In the genomic region with DNA sequence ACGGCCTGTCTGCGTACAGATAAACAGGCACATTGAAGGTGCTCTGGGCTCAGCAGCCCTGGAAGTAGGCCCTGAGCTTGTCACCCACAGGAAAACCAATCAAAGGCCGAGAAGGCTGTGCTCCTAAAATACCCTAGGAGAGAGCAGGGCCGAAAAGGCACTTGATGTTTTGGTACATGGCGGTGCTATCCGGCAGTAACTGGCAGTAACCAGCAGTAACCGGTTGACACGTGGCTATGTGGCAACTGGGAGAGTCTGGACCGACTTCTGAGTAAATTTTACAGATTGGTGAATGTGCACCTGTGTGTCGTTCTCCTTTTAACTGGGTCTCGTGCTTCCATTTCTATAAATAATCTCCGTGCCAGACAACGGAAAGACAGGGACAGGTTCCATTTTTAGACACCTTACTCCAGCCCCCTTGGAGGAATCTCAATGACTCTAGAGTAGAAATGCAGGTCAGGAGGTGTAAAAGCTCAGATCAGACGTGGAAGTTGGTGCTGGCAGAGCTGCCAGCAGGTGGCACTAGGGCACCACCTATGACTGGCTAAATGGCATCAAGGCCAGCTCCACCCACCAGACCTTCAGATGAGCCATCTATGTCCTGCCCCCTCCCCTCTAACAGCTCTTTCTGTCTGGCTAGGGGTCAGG, we compare ENCODE assay signal across 8 mouse cellular contexts.
DNase-seq lines count a peak whose midpoint lies in the region; ATAC-seq and TF ChIP-seq lines count a peak whose summit lies in the region.

No protein-coding gene starts in this region.

- H3K4me3 ChIP-seq in hindbrain, embryonic 15.5 days = no peak overlapping the region
- no peak overlapping the region for H3K4me3 ChIP-seq in limb, embryonic 11.5 days (ENCODE audit: low read depth, low read length)
- H3K4me3 ChIP-seq in neural tube, embryonic 12.5 days = no peak overlapping the region

- in situ Hi-C loops in Patski (cut with MboI; ENCODE audit: low pct_unique_long_range_greater_than_20kb) = loop anchor here (5.0 to 10.0 kb wide), 2 partner anchors 390 to 483 kb away; partner anchors contain the start of gene Hrg

- H3K9ac ChIP-seq in hindbrain, embryonic 15.5 days = no peak overlapping the region
- no peak overlapping the region for H3K9ac ChIP-seq in limb, embryonic 11.5 days (ENCODE audit: low read length)
- no peak overlapping the region for H3K9ac ChIP-seq in neural tube, embryonic 12.5 days

- WGBS in hindbrain, embryonic 15.5 days = 64% methylated on average over 14 of the region's 14 CpGs
- WGBS in limb, embryonic 11.5 days = 65% methylated on average over 14 of the region's 14 CpGs
- WGBS in neural tube, embryonic 12.5 days = 60% methylated on average over 14 of the region's 14 CpGs

- no peaks in the 10 kb centered on the region for H3K9me3 ChIP-seq in hindbrain, embryonic 15.5 days
- H3K9me3 ChIP-seq in limb, embryonic 11.5 days (ENCODE audit: control insufficient read depth, low read length) = no peaks in the 10 kb centered on the region
- H3K9me3 ChIP-seq in neural tube, embryonic 12.5 days = no peaks in the 10 kb centered on the region

- POLR2A ChIA-PET in Patski (lab: Charles Lee) = no interaction called here

- ATAC-seq in Patski = no peak
- peak; percentile 57; the same call in 1 of the 2 replicates for ATAC-seq in hindbrain, embryonic 15.5 days (ENCODE audit: low FRiP score, low read depth)
- no peak for ATAC-seq in limb, embryonic 11.5 days (ENCODE audit: insufficient number of reproducible peaks, low FRiP score, low TSS enrichment, low read depth)
- ATAC-seq in neural tube, embryonic 12.5 days (ENCODE audit: low FRiP score, low read depth) = 0 out of 2 replicates have a peak, but pooled peaks have one; percentile 33

- H3K4me2 ChIP-seq in hindbrain, embryonic 15.5 days = no peak overlapping the region
- no peak overlapping the region for H3K4me2 ChIP-seq in limb, embryonic 11.5 days (ENCODE audit: low read depth, severe bottlenecking)
- H3K4me2 ChIP-seq in neural tube, embryonic 12.5 days (replicated peaks) = no peak overlapping the region

- no peak overlapping the region for H3K27ac ChIP-seq in hindbrain, embryonic 15.5 days (replicated peaks)
- H3K27ac ChIP-seq in limb, embryonic 11.5 days (replicated peaks; ENCODE audit: low read depth, low read length) = no peak overlapping the region
- H3K27ac ChIP-seq in neural tube, embryonic 12.5 days = no peak overlapping the region

- H3K27me3 ChIP-seq in Patski = peaks cover 6% of the 10 kb centered on the region
- H3K27me3 ChIP-seq in hindbrain, embryonic 15.5 days = no peaks in the 10 kb centered on the region
- no peaks in the 10 kb centered on the region for H3K27me3 ChIP-seq in limb, embryonic 11.5 days (ENCODE audit: control insufficient read depth, insufficient read depth, low read length)
- no peaks in the 10 kb centered on the region for H3K27me3 ChIP-seq in neural tube, embryonic 12.5 days (replicated peaks)

- H3K4me1 ChIP-seq in hindbrain, embryonic 15.5 days (replicated peaks) = no peaks in the 10 kb centered on the region
- no peaks in the 10 kb centered on the region for H3K4me1 ChIP-seq in limb, embryonic 11.5 days (ENCODE audit: control insufficient read depth, insufficient read depth, low read length)
- H3K4me1 ChIP-seq in neural tube, embryonic 12.5 days = no peaks in the 10 kb centered on the region

- H3K36me3 ChIP-seq in hindbrain, embryonic 15.5 days = no peaks in the 10 kb centered on the region
- no peaks in the 10 kb centered on the region for H3K36me3 ChIP-seq in limb, embryonic 11.5 days (ENCODE audit: control insufficient read depth, insufficient read depth, low read length)
- H3K36me3 ChIP-seq in neural tube, embryonic 12.5 days = no peaks in the 10 kb centered on the region

- TF ChIP-seq CTCF in Patski (IDR thresholded peaks at IDR 0.05) = peak; percentile 96

- DNase-seq in B cell, adult 2 months = peak; percentile 75 to 78
- DNase-seq in Patski (ENCODE audit: low read depth, low spot score) = peak; percentile 15
- DNase-seq in cerebellum, postnatal 10 days = peak; percentile 89
- DNase-seq in gastrocnemius, adult 18-20 months (ENCODE audit: low spot score) = peak; percentile 51
- DNase-seq in limb, embryonic 11.5 days (ENCODE audit: low spot score) = peak; percentile 76
- DNase-seq in thymus, postnatal 25 days = peak; percentile 72

- CTCF ChIA-PET in Patski (lab: Charles Lee) = interaction anchor here (0.7 to 5.6 kb wide), 9 partner anchors 12 to 388 kb away, joined by 3 to 38 read pairs (median 4); partner anchors contain the start of gene Crygs

Comparison
In these comparisons a context has a peak if more than half of its experiments do, and no peak if none do; other contexts are left out.
1. DNase-seq: peak in every context shown above with its lines; median percentile 89 in cerebellum, postnatal 10 days; 76 in B cell, adult 2 months; 76 in limb, embryonic 11.5 days; 72 in thymus, postnatal 25 days; 51 in gastrocnemius, adult 18-20 months; 15 in Patski.
2. ATAC-seq: peak in hindbrain, embryonic 15.5 days (single experiment) and neural tube, embryonic 12.5 days (single experiment); none in Patski (single experiment) and limb, embryonic 11.5 days (single experiment).